Mouse (Mus musculus) 416B (cell line): ENCODE measurements at regions not wholly inside any gene's neighbourhood (a gene's known extent, or its start where the extent isn't known, plus 50 kb on each side); places are given as distances from the start of the nearest gene placed in this dataset.
A peak's percentile ranks its signal among the peaks of the same experiment; 100 is the strongest.

Source experiments
- DNase-seq: peaks from one replicate; pipeline ENCODE4 v3.0.0; 2011; ENCODE audit warnings: low read depth

DNA sequence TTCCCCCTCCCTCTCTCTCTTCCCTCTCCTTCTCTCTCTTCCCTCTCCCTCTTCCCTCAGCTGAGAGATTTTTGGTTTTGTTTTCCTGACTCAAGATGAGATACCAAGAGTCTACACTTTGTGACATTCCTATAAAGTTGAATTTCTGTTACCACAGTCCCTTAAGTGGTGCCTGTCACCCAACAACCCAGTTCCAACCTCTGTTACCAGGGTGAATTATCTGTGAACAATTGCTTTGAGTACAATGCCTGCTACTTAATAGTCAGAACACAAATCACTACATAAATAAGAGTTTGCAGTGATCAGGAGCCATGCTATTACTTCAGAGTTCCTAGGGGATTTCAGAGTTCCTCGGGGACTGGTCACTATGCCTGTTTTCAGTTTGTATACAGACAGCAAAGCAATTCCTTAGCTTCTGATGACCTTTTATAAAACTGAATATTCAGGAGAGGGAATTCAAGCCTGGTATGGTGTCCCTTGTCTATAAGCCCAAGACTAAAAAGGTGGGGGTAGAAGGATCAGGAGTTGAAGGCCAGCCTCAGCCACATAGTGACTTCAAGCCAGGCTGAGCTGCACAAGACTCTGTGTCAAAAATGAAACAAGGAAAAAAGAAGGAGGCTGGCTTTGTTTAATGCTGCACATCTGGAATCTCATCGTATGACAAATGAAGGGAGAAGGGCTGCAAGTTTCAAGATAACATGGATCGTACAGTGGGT lies 99.2 kb upstream of the F13a1 start:
- DNase-seq, result no peak

DNA sequence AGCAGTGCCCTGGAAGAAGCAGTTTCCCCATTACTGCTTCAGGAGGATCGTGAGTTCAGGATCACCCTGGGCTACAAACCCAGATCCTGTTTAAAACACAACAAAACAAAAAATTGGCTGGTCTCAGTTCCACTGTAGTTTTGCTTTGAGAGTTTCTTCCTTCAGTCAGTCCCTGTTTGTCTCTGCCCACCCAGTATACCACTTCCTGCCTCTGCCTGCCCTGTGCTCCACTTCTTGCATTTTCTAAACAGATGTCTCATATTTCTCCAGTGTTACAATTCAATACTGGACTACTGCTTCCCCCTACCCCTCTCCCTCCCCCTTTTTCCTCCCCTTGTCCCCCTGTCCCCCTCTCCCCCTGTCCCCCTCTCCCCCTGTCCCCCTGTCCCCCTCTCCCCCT lies 98.6 kb upstream of the F13a1 start:
- DNase-seq, result peak; percentile 15

DNA sequence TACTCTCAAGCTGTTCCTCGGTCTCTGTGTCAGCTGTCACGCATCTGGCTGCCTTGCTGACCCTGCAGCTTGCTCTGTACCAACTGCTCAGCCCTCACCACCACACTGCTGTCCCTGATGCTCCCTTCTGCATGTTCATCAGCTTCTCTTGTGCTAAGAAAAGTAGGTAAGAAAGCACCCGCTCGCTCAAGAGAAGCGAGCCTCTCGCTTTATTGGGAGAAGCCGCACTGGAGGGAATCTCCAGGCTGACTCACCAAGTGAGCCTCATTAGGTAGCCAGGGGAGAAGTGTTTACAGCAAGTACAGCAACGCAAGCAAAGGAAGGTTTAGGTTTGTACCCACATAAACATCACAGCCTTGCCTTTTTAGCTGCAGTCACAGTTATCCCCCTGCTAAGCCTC lies 97.7 kb upstream of the F13a1 start:
- DNase-seq, result no peak

DNA sequence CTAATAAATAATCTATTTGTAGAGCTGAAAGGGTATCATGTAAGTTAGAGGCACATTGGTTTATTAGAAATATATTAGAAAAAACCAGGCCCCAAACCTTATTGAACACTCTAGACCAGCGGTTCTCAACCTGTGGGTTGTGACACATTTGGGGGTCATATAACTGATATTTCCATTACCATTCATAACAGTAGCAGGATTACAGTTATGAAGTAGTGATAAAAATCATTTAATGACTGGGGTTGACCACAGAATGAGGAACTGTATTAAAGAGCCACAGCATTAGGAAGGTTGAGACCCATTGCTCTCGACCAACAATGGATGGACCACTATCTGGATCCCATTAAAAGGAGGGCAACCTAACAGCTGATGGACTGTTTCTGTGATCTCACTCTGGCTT lies 92.8 kb upstream of the F13a1 start:
- peak; percentile 4 for DNase-seq

DNA sequence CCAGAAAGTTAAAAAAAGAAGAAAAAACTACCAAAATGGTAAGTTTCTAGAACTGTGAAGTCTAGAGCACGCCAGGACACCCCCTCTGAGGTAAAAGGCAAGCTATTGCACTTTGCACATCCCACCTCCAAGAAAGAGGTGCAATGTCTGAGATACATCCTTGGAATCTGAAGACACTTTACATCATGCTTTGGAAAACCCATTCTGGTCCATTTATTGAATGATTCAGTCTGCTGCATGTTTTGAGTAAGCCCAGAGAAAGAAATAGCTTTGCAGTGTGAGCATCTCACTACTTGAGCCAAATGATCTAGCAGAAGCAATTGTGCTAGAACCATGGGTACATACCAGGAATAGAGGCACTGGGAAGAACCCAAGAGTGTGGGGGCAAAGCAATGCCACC lies 85.1 kb upstream of the F13a1 start:
- no peak for DNase-seq

DNA sequence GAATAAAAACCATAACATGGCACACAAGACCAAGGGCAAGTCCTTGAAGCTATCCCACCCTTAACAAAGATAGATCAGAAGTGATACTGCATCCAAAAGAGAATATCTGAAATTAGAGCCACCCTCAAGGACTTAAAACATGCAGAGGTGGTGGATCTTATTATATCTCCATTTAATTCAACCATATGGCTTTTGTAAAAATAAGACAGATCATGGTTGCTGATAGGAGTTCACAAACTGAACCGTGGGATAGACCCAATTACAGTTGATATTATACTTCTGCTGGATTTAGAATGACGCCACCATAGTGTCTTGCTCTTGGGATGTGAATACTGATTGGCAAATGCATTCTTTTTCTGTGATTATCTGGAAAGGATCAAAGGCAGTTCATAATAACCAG lies 84.5 kb upstream of the F13a1 start:
- DNase-seq, result no peak

DNA sequence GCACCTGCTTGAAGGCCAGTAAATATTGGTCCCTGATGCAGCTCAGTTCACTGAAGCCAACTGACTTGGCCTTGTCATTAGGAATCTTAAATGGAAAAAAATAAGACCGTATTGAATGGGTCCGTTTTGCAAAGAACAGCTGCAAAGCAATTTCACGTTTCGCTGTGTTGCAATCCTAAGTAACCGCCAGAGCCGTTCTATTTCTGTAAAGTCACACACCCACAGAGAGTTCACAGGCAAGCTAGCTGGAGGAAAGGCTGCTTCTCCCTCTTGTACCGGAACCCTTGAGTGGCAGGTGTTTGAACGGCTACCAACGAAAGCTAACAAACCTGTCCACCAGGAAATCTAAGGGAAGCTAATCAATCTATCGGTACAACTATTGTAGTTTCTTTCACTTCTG lies 80.6 kb upstream of the F13a1 start:
- DNase-seq, result peak; percentile 40

DNA sequence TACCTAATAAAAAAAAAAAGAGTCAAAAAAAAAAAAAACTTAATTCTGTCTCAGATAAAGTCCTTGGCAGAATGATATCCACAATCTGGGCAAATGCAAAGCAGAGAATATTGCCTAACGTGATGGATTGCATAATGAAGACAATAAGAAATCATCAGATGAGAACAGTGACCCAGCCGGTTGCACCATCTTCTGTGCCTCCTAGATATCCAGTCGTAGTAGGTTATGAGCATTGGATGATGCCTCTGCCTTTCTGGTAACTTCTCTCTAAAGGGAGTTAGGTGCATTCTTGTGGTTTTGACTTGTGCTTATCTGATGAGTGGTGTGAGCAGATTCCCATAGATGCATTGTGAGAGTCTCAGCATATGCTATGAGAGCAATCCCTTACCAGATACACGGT lies 71.6 kb upstream of the F13a1 start:
- peak; percentile 82 for DNase-seq

DNA sequence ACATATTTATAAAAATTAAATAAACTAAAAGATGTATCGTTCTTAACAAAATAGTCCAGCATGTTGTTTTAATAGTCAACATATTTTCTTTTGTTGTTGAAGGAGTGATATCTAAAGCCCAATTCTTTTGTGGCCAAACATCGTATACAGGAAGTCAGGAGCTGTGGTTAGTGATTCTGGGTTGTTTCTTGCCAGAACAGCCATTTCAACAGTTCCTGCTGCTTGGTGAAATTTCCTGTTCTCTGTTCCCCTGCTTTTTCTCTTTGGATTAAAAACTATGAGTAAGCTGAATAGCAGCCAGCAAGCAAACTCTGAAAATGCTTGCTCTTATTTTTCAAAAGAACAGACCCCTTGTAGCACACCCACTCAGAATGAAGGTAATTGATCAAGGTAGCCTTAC lies 70.2 kb upstream of the F13a1 start:
- DNase-seq, result peak; percentile 77

DNA sequence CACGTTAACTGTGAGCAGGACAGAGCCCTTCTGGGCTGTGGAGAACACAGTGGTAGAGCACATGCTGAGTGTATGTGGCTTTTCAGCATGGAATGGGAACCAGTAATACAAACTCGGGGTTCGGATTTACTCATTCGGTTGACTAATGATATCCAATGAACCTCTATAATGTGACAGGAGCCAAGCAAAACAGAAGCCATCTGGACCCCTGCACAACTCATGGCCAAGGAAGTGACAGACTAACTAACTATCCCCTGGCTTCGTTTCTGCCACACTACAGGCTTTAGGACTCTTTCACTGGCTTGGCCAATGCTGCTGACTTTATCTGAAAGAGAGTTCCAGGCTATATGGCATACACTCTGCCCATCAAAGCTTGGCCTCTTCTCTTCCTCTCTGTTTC lies 64.3 kb upstream of the F13a1 start:
- no peak for DNase-seq

DNA sequence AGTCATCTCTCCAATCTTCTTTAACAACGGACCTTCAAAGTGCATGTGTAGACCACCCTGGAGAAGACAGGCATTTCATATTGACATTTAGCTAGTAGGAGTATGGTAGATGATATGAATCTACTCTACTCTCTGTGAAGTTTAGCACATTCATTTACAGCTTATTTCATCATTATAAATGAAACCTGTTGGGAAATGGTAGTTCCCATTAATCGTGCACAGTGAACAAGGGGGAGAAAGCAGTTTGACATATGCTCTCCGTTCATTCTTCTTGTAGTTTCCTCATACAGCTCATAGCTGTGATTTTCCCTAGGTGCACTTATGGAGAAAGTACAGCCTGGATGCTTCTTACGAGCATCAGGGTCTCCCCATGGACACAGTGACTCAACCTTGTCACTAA lies 61.7 kb upstream of the F13a1 start:
- no peak for DNase-seq

DNA sequence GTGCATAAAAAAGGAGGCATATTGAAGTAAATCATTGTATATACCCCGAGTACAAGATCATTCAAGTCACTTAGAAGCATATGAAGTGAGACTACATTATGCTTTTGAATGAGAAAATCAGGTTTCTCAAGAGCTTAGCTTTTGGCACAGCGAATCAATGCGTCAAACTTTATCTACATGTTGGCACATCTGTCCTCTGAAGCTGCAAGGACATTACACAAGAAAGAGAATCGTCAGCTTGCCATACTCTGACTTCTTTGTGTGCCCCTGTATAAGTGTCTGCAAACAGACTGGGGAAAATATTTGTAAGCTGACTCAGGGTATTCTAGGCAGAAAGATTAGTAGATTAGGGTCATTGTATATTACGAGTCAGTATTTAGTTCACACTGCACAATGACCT lies 57.7 kb upstream of the F13a1 start:
- no peak for DNase-seq

DNA sequence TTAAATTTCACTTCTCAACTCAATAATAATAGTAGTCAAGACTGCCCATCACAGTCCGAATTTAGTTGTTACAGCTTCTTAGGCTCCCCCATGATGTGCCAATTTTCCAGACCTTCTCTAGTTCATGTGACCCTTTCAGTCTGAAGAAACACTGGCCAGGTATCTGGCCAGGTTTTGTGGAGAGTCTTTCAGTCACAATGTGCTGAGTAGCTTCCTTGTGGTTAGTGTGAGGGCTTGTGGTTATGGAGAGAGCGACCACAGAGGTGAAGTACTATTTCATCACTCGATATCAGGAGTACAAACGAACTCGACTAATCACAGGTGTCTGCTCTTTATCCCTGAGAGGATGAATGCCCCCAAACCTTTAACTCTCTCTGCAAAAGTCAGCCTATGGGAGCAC lies 56.0 kb upstream of the F13a1 start:
- DNase-seq, result no peak

DNA sequence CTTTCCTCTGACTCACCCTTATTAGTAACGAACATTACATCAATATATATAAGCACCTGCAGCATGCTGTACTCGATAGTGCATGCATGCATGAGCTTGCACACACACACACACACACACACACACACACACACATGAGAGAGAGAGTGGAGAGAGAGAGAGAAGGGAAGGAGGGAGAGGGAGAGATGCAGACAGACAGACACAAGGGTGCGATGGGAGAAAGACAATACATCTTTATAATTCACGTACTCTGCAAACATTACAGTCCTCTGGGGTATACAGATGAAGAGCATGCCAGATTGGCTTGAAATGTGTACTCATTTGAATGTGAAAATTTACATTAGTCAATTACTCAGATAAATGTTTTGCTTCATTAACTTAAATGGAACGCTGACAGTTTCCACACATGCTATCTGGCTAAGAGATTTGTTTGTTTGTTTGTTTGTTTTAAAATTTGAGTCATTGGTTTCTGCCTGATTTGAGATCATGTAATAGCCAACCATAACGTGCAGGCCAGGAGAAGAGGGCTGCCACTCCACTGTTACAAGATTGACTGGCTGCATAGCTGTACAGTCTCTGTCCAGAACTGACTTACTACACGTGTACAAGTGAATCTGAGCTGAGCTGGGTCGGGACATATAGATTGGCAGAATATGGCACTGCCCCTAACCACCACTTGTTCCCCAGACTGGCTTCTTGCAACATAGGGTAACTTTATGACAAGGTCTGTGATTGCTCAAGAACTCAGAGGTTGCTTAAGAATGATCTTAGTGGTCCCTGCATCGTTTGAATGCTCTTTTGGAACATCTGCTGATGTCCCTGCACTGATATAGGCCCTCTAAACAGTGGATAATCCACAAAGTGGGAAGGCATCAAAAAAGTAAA lies 54.6 kb upstream of the F13a1 start:
- DNase-seq, result peak; percentile 80

DNA sequence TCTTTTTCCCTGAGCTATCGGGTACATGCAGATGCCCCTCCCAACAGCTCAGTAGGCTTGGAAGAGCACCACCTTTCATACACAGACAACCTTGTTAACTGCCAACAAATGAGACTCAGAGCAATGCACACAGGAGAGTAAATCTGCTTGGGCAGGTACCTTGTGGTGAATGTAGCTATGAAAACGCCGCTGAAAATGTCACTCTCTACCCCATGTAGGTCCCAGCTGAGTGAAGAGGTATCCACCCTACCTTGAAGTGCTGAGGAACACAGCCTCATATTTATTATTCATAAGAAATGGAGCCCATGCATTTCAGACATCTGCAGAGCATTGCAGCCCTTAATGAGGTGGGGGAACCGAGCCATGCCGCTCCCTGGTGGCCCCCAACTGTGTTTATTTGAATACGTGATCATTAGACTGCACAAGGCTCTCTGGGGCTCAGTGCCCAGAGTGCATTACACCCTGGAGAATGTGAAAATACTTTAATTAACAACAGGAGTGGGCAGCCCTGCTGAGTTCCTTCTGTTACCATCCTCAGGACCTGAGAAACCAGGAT lies 53.8 kb upstream of the F13a1 start:
- no peak for DNase-seq

DNA sequence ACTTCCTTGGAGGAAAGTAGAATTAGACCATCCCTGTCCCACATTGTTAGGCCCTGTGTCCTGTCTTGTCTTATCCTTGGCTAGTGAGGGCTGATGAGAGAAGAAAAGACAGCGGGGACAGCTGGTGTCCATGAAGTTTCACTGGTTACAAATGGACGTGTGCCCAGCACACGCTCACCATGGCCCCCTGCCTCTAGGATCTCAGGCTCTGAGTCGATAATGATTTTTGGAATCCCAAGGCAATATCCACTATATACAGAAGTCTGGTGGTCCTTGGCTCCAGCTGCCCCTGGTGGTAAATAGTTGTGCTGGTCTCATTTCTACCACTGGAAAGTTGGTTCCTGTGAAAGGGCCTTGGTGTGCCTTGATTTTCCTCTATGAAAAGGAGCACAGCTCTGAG lies 51.7 kb upstream of the F13a1 start:
- DNase-seq, result no peak
